Mouse (Mus musculus): ENCODE results near the gene Emc10.
A peak's percentile ranks its signal among the peaks of the same experiment; 100 is the strongest.

Gene Emc10

DNA sequence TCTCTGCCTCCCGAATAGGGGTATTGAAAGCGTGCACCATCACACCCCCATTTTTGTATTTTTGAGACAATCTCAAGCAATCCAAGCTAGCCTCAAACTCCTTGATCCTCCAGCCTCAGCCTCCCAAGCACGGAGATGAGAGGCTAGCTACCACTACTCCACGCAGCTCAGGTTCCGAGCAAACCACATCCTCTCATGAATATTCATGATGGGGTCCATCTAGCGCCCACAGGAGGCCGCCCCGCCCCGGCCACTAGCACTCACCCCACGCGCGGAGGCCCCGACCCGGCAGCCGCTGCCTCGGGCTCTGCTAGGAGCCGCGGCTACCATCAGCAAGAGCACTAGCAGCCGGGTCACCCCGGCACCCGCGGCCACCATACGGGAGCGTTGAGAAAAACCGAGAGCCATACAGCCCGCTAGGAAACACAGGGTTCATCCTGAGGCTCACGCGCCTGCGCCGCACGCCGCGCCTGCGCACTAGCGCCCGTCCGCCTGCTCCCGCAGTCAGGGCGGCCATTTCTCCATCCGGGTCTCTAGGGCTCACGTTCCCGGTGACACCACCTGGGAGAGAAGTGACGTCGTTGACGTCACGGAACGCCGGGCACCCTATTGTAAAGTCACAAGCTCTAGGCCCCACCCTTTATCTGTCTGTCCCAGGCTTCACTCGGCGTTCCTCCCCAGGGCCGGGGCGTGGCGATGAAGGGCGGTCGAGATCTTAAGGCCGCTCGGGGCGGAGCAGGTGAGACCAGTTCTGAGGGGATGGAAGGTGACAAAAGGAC is at the start of gene Emc10, which contains the start of gene Fam71e1:
Emc10 (minus strand) TSS at position 538 of the 779 bp plus-strand sequence.
Fam71e1 (plus strand) TSS at position 590 of the 779 bp plus-strand sequence.
- peak; percentile 97 to 98 for DNase-seq (ENCODE audit: low spot score in 2 of 2)

GRCm38 (mm10) chr7:44543071-44543470 is 46.7 kb upstream of the Emc10 start:
- no peak for DNase-seq (ENCODE audit: low spot score in 2 of 2)

DNA sequence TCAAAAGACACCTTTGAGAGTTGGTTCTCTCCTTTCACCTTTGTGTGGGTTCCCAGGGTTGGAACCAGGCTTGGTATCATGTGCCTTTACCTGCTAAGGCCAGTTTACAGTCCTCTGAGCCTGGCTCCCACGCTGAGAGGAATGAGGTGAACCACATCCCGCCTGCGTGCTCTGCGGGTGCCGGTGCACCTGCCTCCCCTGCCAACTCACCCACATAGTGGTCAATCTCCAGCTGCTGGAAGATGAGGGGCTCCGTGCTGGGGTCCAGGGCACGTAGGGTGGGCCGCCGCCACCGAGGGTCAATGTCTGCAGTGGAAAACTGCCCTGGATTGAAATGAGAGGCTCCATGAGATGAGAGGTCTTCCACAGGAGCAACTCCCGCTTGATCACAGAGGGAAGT is 46.2 kb upstream of the Emc10 start:
- no peak for DNase-seq (ENCODE audit: low spot score in 2 of 2)

- no peak for DNase-seq (ENCODE audit: low spot score in 2 of 2)
These were observed 42.7 kb upstream of the Emc10 start for GRCm38 (mm10) chr7:44538756-44539624.

DNA sequence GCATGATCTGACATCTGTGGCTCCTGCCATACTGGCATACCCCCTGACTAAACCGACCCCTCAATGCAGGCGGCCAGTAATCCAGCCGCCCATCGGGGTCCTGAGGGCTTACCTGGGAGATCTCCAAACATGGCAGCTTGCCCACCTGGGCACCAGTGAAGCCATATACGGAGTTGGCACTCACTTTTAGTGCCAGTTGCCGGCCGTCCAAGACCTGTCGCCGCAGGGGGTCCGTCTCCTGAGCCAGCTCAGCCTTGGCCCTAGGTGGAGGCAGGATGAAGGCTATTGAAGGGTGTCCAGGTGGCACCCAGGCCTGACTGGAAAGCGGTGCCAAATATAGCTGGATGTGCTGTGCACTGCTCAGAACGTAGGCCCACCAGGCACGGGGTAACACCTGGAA is 41.2 kb upstream of the Emc10 start:
- no peak for DNase-seq (ENCODE audit: low spot score in 2 of 2)

DNA sequence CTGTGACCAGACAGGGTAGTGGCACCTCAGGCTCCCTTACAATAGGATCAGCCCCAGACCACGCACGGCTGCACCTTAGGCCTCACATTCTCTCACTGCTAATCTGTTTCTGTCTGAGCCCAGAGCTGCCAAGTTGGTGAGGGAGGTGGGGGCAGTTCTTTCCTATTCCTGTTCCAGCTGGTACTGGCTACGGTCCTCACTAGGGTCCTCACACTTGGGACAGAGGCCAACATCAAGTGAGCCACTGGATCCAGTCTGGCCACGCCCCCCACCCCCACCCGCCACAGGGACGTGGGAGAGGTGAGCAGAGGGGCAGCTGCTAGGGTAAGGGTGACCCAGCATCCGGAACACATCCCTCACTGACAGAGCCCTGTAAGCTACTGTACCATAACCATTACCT is 40.7 kb upstream of the Emc10 start:
- no peak for DNase-seq (ENCODE audit: low spot score in 2 of 2)

- no peak for DNase-seq (ENCODE audit: low spot score in 2 of 2)
These were observed 40.2 kb upstream of the Emc10 start for GRCm38 (mm10) chr7:44536590-44536968.

DNA sequence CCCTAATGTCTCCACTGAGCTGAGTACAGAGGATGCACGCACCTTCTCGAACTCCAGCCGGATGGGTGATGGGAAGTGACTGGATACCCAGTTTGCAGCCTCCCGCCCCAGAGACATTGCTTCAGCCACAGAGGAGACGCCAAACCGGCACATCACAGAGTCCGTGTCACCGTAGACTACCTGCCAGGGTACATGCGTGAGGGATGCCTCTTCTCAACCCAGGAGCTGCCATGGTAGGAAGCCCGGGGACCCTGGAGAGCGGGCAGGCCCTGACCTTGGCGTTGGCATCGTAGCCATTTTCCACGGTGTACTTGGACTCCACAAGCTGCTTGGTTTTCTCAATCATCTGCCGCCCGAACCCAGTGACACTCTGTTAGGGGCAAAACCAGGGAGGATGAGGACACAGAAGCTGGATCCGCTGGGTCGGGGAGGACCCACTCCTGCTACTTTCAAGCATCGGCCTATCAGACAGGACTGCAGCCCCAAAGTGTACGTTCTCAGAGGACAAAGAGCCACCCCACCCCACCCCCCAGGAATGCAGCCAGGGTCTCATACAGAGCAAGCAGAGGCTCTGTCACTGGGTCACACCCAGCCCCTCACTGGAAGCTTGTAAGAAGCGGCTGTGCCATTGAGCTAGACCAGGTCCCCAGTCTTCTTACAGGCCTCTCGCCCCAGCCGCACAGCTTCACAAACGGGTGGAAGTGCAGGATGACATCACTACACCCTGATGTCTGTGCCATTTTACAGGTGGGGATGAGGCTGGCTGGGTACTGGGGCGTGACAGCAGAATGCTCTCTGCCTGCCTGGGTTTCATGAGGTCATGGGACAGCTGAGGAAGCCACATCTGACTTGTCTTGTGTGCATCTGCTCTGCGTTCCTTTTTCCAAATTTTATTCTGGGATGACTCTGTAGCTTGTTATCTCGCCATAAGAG is 39.6 kb upstream of the Emc10 start:
- DNase-seq (ENCODE audit: low spot score in 2 of 2) = no peak

DNA sequence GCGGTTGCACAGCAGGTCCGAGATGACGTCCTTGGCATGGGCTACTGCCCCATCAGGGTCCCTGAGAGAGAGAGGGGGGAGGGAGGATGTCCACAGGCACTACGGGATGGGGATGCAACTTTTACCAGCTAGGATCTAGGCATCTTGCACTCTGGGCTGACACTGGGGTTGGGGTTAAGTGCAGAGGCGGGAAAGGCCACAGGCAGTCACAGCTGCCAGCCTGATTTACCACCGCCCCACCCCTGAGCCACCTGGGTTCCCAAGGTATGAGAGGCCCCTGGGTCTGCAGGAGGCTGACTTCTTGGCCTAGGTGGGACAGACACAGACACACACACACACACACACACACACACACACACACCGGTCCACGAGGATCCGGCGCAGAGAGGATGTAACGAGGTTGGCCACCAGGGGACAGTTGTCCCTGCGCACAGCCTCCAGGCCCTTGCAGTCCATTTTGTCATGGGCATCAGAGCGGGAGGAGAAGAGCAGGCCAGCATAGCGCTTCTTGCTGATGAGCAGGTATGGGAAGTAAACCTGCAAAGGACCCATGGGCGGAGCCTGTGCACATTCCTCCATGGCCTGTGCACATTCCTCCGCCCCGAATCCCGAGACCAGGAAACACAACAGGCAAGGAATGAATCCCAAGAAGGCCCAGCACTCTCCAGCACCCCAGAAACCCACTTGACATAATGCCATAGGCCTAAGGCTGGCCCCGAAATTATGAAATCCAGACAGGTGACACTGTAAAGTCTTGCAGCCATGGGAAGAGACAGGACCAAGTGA is 38.5 kb upstream of the Emc10 start:
- DNase-seq (ENCODE audit: low spot score in 2 of 2) = no peak

DNA sequence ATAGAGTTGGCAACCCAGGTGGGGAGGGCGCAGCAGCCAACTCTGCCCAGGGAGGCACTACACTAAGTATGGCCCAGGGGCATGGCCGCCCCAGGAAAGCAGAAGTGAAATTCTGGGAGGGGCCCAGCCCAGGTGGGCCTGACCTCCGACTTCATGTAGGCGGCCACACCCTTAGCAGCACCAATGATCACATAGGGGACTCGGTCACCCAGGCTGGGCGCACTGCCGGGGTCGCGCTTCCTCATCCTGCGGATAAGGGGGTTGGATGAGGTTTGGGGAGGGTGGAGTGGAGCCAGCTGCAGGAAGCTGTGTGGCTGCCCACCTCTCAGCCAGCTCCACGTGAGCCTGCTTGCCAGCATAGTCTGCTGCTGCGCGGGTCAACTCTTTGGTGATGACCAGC is 37.9 kb upstream of the Emc10 start:
- no peak for DNase-seq (ENCODE audit: low spot score in 2 of 2)

- no peak for DNase-seq (ENCODE audit: low spot score in 2 of 2)
These were observed 37.4 kb upstream of the Emc10 start for GRCm38 (mm10) chr7:44533746-44534045.

DNA sequence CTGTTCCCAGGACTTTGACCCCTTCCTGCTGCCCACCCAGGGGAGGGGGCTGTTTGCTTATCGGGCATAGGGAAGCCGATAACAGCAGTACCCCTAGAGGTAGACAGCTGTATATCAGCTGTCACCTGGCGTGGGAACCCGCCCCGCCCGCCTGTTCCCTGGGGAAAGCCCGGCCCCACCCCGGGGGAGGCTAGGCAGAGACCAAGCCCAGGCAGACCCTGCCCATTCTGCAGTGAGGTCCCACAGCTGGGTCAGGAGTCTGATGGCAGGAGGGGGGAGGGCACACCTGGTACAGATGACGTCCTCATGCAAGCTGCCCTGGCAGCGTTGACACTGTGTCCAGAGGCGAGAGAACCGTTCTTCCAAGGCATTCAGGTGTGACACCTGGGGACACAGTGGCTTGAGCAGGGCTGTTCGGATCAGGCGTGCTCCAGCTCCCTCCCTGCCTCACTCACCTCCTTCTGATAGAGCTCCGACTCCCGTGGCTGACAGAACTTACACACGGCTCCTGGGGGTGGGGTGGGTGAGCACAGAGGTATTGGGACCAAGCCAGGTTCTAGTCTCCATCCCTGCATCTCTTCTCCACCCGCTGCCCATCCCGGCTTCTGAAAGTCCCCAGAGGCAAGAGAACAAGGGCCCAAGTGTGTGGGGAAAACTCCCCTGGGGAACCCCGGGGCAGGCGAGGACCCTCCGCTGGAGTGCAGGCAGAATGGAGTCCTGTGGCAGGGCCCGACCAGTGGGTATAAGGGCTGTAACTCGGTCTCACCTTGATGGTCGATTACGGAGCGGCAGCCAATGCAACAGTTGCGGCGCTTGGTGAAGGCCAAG is 36.8 kb upstream of the Emc10 start:
- no peak for DNase-seq (ENCODE audit: low spot score in 2 of 2)

- no peak for DNase-seq (ENCODE audit: low spot score in 2 of 2)
These were observed 35.8 kb upstream of the Emc10 start, which contains the start of gene Spib for GRCm38 (mm10) chr7:44531946-44532732. Gene Spib (minus strand): TSS chr7:44532071.

GRCm38 (mm10) chr7:44531207-44531606 is 34.9 kb upstream of the Emc10 start:
- no peak for DNase-seq (ENCODE audit: low spot score in 2 of 2)

GRCm38 (mm10) chr7:44530507-44530906 is 34.2 kb upstream of the Emc10 start:
- no peak for DNase-seq (ENCODE audit: low spot score in 2 of 2)

GRCm38 (mm10) chr7:44529518-44529917 is 33.2 kb upstream of the Emc10 start:
- DNase-seq (ENCODE audit: low spot score in 2 of 2) = no peak

DNA sequence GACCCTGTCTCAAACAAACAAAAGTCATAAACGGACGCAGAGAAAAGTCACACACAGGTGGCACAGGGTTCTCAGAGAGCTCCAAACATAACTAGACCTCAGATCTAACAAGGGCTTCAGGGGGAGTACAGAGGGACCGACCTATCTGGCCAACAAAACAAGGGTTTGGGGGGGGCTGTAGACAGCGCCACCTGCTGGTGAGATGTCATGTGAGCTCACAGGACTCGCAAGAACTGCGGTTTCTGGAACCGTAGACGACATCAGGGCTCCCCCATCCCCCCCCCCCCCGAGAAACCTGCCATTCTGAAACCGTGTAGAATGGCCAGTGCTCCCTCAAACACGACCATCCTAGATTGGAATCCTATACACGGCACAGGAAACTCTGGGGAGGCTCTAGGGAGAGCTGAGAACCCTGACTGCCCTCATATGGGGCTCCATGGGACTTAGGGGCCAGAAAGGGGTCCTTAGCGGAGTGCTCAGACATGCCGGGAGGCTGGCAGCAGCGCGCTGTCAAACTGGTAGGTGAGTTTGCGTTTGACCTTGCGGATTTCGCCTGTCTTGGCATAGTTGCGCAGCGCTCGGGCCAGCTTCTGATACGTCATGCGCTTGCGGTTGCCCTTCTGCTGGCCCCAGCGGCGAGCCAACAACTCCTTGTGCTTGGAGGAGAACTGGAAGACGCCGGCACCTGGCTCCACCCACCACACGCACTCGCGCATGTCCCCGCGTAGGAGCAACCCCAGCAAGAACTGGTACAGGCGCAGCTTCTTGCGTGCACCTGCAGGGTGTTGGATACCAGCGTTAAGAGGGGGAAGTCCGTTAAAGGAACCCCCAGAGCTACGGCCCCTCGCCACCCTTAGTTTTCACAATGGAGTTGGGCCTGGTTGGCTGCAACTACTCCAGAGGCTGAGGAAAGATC is 31.4 kb upstream of the Emc10 start:
- DNase-seq (ENCODE audit: low spot score in 2 of 2) = peak; percentile 62 to 77
